Mouse (Mus musculus) cortical plate, adult 2 months (tissue): ENCODE results near the gene Kif22.

Experiments used
- CTCF ChIP-seq: fragments of 200-500 bp; IDR thresholded peaks from 2 replicates; pipeline ENCODE4 v1.5.1; 2011; ENCODE audit warnings: mild to moderate bottlenecking, control low read depth, low read length; ENCODE audit not compliant: insufficient read depth; ENCODE audit errors: extremely low read depth
- POLR2A ChIP-seq: fragments of 200-500 bp; IDR thresholded peaks from 2 replicates; pipeline ENCODE4 v1.6.1; 2011; ENCODE audit warnings: mild to moderate bottlenecking, low read length, control low read depth; ENCODE audit not compliant: insufficient read depth; ENCODE audit errors: extremely low read depth

GRCm38 (mm10) chr7:127025556-127026160 is 16.6 kb downstream of the Kif22 start:
- TF ChIP-seq CTCF = no peak
- no peak for TF ChIP-seq POLR2A
